Mouse (Mus musculus) kidney, embryonic 15.5 days (tissue): ENCODE results near the gene Parp16. TPM values are rescaled to one million over a fixed set of nuclear protein-coding genes. Genes with fewer than 3 reads are reported as not detected.

Source experiments
- ATAC-seq: fragments of 200-750 bp; cut with Nextera tagmentation; replicated peaks from 2 replicates; pipeline ENCODE4 v1.8.0; 2017; ENCODE audit warnings: moderate TSS enrichment; ENCODE audit not compliant: low FRiP score
- H3K27ac ChIP-seq: fragments of 300-500 bp; sonication (generic); 2 replicates; pipeline ENCODE4 v1.5.1; 2015; ENCODE audit warnings: mild to moderate bottlenecking, inconsistent platforms
- H3K27me3 ChIP-seq: fragments of 300-500 bp; sonication (generic); 2 replicates; pipeline ENCODE4 v1.6.1; 2015; ENCODE audit warnings: inconsistent platforms
- H3K36me3 ChIP-seq: fragments of 300-500 bp; sonication (generic); 2 replicates; pipeline ENCODE4 v1.6.1; 2015; ENCODE audit warnings: inconsistent platforms
- H3K4me1 ChIP-seq: fragments of 300-500 bp; sonication (generic); 2 replicates; pipeline ENCODE4 v1.6.1; 2015; ENCODE audit warnings: inconsistent platforms
- H3K4me2 ChIP-seq: fragments of 300-500 bp; sonication (generic); 2 replicates; pipeline ENCODE4 v1.6.1; 2015; ENCODE audit warnings: moderate library complexity, mild to moderate bottlenecking, inconsistent platforms
- H3K4me3 ChIP-seq: fragments of 300-500 bp; sonication (generic); replicated peaks from 2 replicates; pipeline ENCODE4 v1.5.1; 2015; ENCODE audit warnings: mild to moderate bottlenecking, inconsistent platforms
- H3K9ac ChIP-seq: fragments of 300-500 bp; sonication (generic); 2 replicates; pipeline ENCODE4 v1.6.1; 2015; ENCODE audit warnings: mild to moderate bottlenecking, inconsistent platforms
- H3K9me3 ChIP-seq: fragments of 300-500 bp; sonication (generic); replicated peaks from 2 replicates; pipeline ENCODE4 v1.6.1; 2016; ENCODE audit warnings: inconsistent platforms
- WGBS: fragments of 180-500 bp; shearing (Covaris S2); methylation state at CpG from one replicate; pipeline ENCODE4 v1.1.7; 2015; ENCODE audit warnings: mixed read lengths; 5-methylcytosine and 5-hydroxymethylcytosine counted together
- polyA plus RNA-seq: library from polyadenylated mRNA; unstranded; fragments of >200 nt; fragmentation: Nextera tagmentation; extraction: Ambion mirVana; gene quantifications from 2 replicates; pipeline ENCODE4 v1.2.1, GENCODE M21; 2015

Gene Parp16
- polyA plus RNA-seq, 1 experiment from 2014 or later, result 7.9 TPM

- Histone ChIP-seq H3K9me3 (no peaks in the 10 kb centered on the region), H3K9ac (no peak overlapping the region), H3K27me3 (peaks cover 56% of the 10 kb centered on the region), H3K27ac (no peak overlapping the region), H3K36me3 (no peaks in the 10 kb centered on the region), H3K4me1 (peaks cover 51% of the 10 kb centered on the region), H3K4me3 (no peak overlapping the region), H3K4me2 (no peak overlapping the region)
- no peak for ATAC-seq
- 18% methylated on average over 1 of the region's 1 CpGs for WGBS
These were observed 30.3 kb upstream of the Parp16 start for GRCm38 (mm10) chr9:65164870-65165269.

GRCm38 (mm10) chr9:65166386-65166785, 28.8 kb upstream of the Parp16 start:
- no peak overlapping the region for H3K9ac ChIP-seq
- no peaks in the 10 kb centered on the region for H3K9me3 ChIP-seq
- no peak overlapping the region for H3K4me3 ChIP-seq
- H3K36me3 ChIP-seq, result no peaks in the 10 kb centered on the region
- peaks cover 51% of the 10 kb centered on the region for H3K4me1 ChIP-seq
- ATAC-seq, result no peak
- no peak overlapping the region for H3K27ac ChIP-seq
- WGBS, result 29% methylated on average over 9 of the region's 9 CpGs
- H3K27me3 ChIP-seq, result peaks cover 42% of the 10 kb centered on the region
- no peak overlapping the region for H3K4me2 ChIP-seq

- Histone ChIP-seq H3K36me3 (no peaks in the 10 kb centered on the region), H3K27me3 (peaks cover 26% of the 10 kb centered on the region), H3K27ac (no peak overlapping the region), H3K4me2 (no peak overlapping the region), H3K4me1 (peaks cover 43% of the 10 kb centered on the region), H3K9me3 (no peaks in the 10 kb centered on the region), H3K9ac (no peak overlapping the region), H3K4me3 (no peak overlapping the region)
- 13% methylated on average over 5 of the region's 6 CpGs for WGBS
- ATAC-seq, result no peak
These were observed 26.6 kb upstream of the Parp16 start for GRCm38 (mm10) chr9:65168534-65168933.

GRCm38 (mm10) chr9:65168952-65169351, 26.2 kb upstream of the Parp16 start:
- no peak for ATAC-seq
- WGBS, result 16% methylated on average over 4 of the region's 4 CpGs

GRCm38 (mm10) chr9:65172654-65173053, 22.5 kb upstream of the Parp16 start:
- WGBS, result 25% methylated on average over 9 of the region's 9 CpGs
- Histone ChIP-seq H3K4me3 (no peak overlapping the region), H3K36me3 (no peaks in the 10 kb centered on the region), H3K9me3 (no peaks in the 10 kb centered on the region), H3K4me1 (peaks cover 41% of the 10 kb centered on the region), H3K9ac (no peak overlapping the region), H3K27ac (no peak overlapping the region), H3K4me2 (no peak overlapping the region), H3K27me3 (0 out of 2 replicates have a peak, but pooled peaks cover 9% of the 10 kb centered on the region)
- ATAC-seq, result no peak

More at GRCm38 (mm10) chr9:65168952-65169351, 26.2 kb upstream of the Parp16 start:
- Histone ChIP-seq H3K27me3 (peaks cover 26% of the 10 kb centered on the region), H3K4me3 (no peak overlapping the region), H3K9me3 (no peaks in the 10 kb centered on the region), H3K4me2 (no peak overlapping the region), H3K36me3 (no peaks in the 10 kb centered on the region), H3K9ac (no peak overlapping the region), H3K27ac (no peak overlapping the region), H3K4me1 (peaks cover 38% of the 10 kb centered on the region)

GRCm38 (mm10) chr9:65175234-65175938, 19.8 kb upstream of the Parp16 start:
- no peak for ATAC-seq
- H3K36me3 ChIP-seq, result no peaks in the 10 kb centered on the region
- H3K9ac ChIP-seq, result no peak overlapping the region
- peaks cover 52% of the 10 kb centered on the region for H3K4me1 ChIP-seq
- peaks cover 9% of the 10 kb centered on the region; the same call in 1 of the 2 replicates for H3K27me3 ChIP-seq
- H3K9me3 ChIP-seq, result no peaks in the 10 kb centered on the region
- no peak overlapping the region for H3K4me2 ChIP-seq
- WGBS, result 38% methylated on average over 5 of the region's 5 CpGs
- H3K4me3 ChIP-seq, result no peak overlapping the region
- 0 out of 2 replicates have a peak overlapping the region, but pooled peaks have one; percentile 3 for H3K27ac ChIP-seq

GRCm38 (mm10) chr9:65175939-65176871, 18.9 kb upstream of the Parp16 start:
- 0 out of 2 replicates have a peak overlapping the region, but pooled peaks have one; percentile 3 for H3K27ac ChIP-seq
- ATAC-seq, result no peak
- no peak overlapping the region for H3K9ac ChIP-seq
- H3K27me3 ChIP-seq, result peaks cover 9% of the 10 kb centered on the region; the same call in 1 of the 2 replicates
- 33% methylated on average over 9 of the region's 9 CpGs for WGBS
- no peaks in the 10 kb centered on the region for H3K9me3 ChIP-seq
- H3K4me2 ChIP-seq, result no peak overlapping the region
- H3K36me3 ChIP-seq, result no peaks in the 10 kb centered on the region
- peaks cover 60% of the 10 kb centered on the region for H3K4me1 ChIP-seq
- no peak overlapping the region for H3K4me3 ChIP-seq

- no peak for ATAC-seq
- 81% methylated on average over 3 of the region's 3 CpGs for WGBS
- Histone ChIP-seq H3K4me3 (no peak overlapping the region), H3K4me2 (no peak overlapping the region), H3K27ac (no peak overlapping the region), H3K9me3 (no peaks in the 10 kb centered on the region), H3K9ac (no peak overlapping the region), H3K36me3 (peaks cover 11% of the 10 kb centered on the region), H3K27me3 (peaks cover 19% of the 10 kb centered on the region), H3K4me1 (peaks cover 64% of the 10 kb centered on the region)
These were observed 17.7 kb upstream of the Parp16 start for GRCm38 (mm10) chr9:65177497-65177896.

GRCm38 (mm10) chr9:65177912-65178311, 17.2 kb upstream of the Parp16 start:
- Histone ChIP-seq H3K4me3 (no peak overlapping the region), H3K27me3 (peaks cover 22% of the 10 kb centered on the region), H3K36me3 (peaks cover 16% of the 10 kb centered on the region), H3K27ac (peak overlapping the region; percentile 70), H3K4me1 (peaks cover 59% of the 10 kb centered on the region), H3K4me2 (no peak overlapping the region), H3K9ac (no peak overlapping the region), H3K9me3 (no peaks in the 10 kb centered on the region)
- ATAC-seq, result no peak
- WGBS, result 58% methylated on average over 10 of the region's 10 CpGs

- Histone ChIP-seq H3K4me3 (peak overlapping the region; percentile 12; the same call in 1 of the 2 replicates), H3K4me2 (peak overlapping the region; percentile 48), H3K9ac (no peak overlapping the region), H3K4me1 (peaks cover 59% of the 10 kb centered on the region), H3K27me3 (peaks cover 17% of the 10 kb centered on the region), H3K27ac (peak overlapping the region; percentile 70), H3K9me3 (no peaks in the 10 kb centered on the region), H3K36me3 (peaks cover 17% of the 10 kb centered on the region)
- WGBS, result 15% methylated on average over 22 of the region's 22 CpGs
- ATAC-seq, result peak; percentile 72
These were observed 16.6 kb upstream of the Parp16 start for GRCm38 (mm10) chr9:65178336-65179213.

GRCm38 (mm10) chr9:65179817-65180624, 15.1 kb upstream of the Parp16 start:
- H3K9ac ChIP-seq, result no peak overlapping the region
- no peak overlapping the region for H3K4me3 ChIP-seq
- H3K36me3 ChIP-seq, result peaks cover 17% of the 10 kb centered on the region
- no peak overlapping the region for H3K27ac ChIP-seq
- WGBS, result 23% methylated on average over 17 of the region's 17 CpGs
- ATAC-seq, result 0 out of 2 replicates have a peak, but pooled peaks have one; percentile 7
- H3K27me3 ChIP-seq, result peaks cover 21% of the 10 kb centered on the region
- H3K4me1 ChIP-seq, result peaks cover 57% of the 10 kb centered on the region
- peak overlapping the region; percentile 45 for H3K4me2 ChIP-seq
- H3K9me3 ChIP-seq, result no peaks in the 10 kb centered on the region
